Mouse (Mus musculus): ENCODE measurements around the gene Rflnb. TPM values are rescaled to one million over a fixed set of nuclear protein-coding genes. Genes with fewer than 3 reads are reported as not detected.

The Rflnb gene
- total and polyA plus RNA-seq, 2 experiments from 2014 or later, result 16.4 to 24.1 TPM

GRCm38 (mm10) chr11:75976748-75977147 lies 50.8 kb downstream of the Rflnb start:
- peak overlapping the region; percentile 20; the same call in 1 of the 2 replicates for H3K27ac ChIP-seq (ENCODE audit: low read depth)
- 54% methylated on average over 8 of the region's 8 CpGs for WGBS
- no peak overlapping the region for H3K4me2 ChIP-seq (ENCODE audit: low read depth, low read length)
- ATAC-seq (ENCODE audit: insufficient read depth, low read depth), result no peak
- no peaks in the 10 kb centered on the region for H3K27me3 ChIP-seq (ENCODE audit: control insufficient read depth, insufficient read depth, low read length)
- no peak overlapping the region for H3K4me3 ChIP-seq (ENCODE audit: low read depth, low read length)
- no peaks in the 10 kb centered on the region for H3K4me1 ChIP-seq (ENCODE audit: control insufficient read depth, insufficient read depth)
- DNase-seq (ENCODE audit: low spot score), result no peak
- H3K9ac ChIP-seq (replicated peaks; ENCODE audit: low read depth, low read length), result no peak overlapping the region
- TF ChIP-seq EP300 (IDR thresholded peaks at IDR 0.05; ENCODE audit: low read depth) (no peak), CTCF (IDR thresholded peaks at IDR 0.05; ENCODE audit: low read depth) (no peak)
- H3K36me3 ChIP-seq (replicated peaks; ENCODE audit: control insufficient read depth, insufficient read depth, low read length), result no peaks in the 10 kb centered on the region
- H3K9me3 ChIP-seq (replicated peaks; ENCODE audit: control insufficient read depth, low read length), result no peaks in the 10 kb centered on the region

- no peak for ATAC-seq (ENCODE audit: insufficient read depth, low read depth)
- 90% methylated on average over 1 of the region's 1 CpGs for WGBS
- Histone ChIP-seq H3K4me1 (ENCODE audit: control insufficient read depth, insufficient read depth) (no peaks in the 10 kb centered on the region), H3K9me3 (replicated peaks; ENCODE audit: control insufficient read depth, low read length) (no peaks in the 10 kb centered on the region), H3K9ac (replicated peaks; ENCODE audit: low read depth, low read length) (no peak overlapping the region), H3K27me3 (ENCODE audit: control insufficient read depth, insufficient read depth, low read length) (peaks cover 2% of the 10 kb centered on the region), H3K4me2 (ENCODE audit: low read depth, low read length) (no peak overlapping the region), H3K27ac (ENCODE audit: low read depth) (no peak overlapping the region), H3K36me3 (replicated peaks; ENCODE audit: control insufficient read depth, insufficient read depth, low read length) (no peaks in the 10 kb centered on the region), H3K4me3 (ENCODE audit: low read depth, low read length) (no peak overlapping the region)
- no peak for DNase-seq (ENCODE audit: low spot score)
- TF ChIP-seq EP300 (IDR thresholded peaks at IDR 0.05; ENCODE audit: low read depth), result no peak
- no peak for TF ChIP-seq CTCF (IDR thresholded peaks at IDR 0.05; ENCODE audit: low read depth)
Measured at GRCm38 (mm10) chr11:75973988-75974387, 53.6 kb downstream of the Rflnb start.

DNA sequence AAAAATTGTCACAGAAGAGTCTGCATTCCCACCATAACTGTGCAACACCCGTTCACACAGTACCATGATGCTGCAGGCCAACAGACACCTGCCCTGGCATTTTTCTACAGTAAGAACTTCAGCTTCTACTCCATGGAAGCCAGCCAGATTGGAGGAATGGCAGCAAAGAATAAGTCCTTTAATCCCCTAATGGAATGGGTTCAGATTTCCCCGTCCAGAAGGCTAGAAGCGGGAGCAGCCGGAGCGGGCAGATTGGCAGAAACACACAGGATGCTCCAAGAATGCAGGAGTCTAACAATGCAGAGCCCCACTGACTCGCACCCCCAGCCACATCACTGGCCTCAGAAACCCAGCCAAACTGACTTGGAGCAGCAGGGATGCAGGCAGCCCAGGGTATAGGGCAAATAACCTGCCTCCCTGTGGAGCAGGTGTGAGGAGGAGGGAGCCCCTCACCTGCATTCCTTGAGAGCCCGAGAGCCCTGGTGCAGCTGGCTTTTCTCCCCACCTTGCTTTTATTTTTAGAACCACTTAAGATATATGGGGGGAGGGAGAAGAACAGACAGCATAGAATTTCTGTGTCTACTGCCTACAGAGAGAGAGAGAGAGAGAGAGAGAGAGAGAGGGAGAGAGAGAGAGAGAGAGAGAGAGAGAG lies 54.5 kb downstream of the Rflnb start:
- Histone ChIP-seq H3K36me3 (replicated peaks; ENCODE audit: control insufficient read depth, insufficient read depth, low read length) (no peaks in the 10 kb centered on the region), H3K4me2 (ENCODE audit: low read depth, low read length) (no peak overlapping the region), H3K9me3 (replicated peaks; ENCODE audit: control insufficient read depth, low read length) (no peaks in the 10 kb centered on the region), H3K27me3 (ENCODE audit: control insufficient read depth, insufficient read depth, low read length) (peaks cover 6% of the 10 kb centered on the region), H3K27ac (ENCODE audit: low read depth) (no peak overlapping the region), H3K4me3 (ENCODE audit: low read depth, low read length) (no peak overlapping the region), H3K4me1 (ENCODE audit: control insufficient read depth, insufficient read depth) (no peaks in the 10 kb centered on the region), H3K9ac (replicated peaks; ENCODE audit: low read depth, low read length) (no peak overlapping the region)
- DNase-seq (ENCODE audit: low spot score) (no peak), ATAC-seq (ENCODE audit: insufficient read depth, low read depth) (no peak)
- TF ChIP-seq EP300 (IDR thresholded peaks at IDR 0.05; ENCODE audit: low read depth), result no peak
- TF ChIP-seq CTCF (IDR thresholded peaks at IDR 0.05; ENCODE audit: low read depth), result no peak
- 13% methylated on average over 7 of the region's 7 CpGs for WGBS

DNA sequence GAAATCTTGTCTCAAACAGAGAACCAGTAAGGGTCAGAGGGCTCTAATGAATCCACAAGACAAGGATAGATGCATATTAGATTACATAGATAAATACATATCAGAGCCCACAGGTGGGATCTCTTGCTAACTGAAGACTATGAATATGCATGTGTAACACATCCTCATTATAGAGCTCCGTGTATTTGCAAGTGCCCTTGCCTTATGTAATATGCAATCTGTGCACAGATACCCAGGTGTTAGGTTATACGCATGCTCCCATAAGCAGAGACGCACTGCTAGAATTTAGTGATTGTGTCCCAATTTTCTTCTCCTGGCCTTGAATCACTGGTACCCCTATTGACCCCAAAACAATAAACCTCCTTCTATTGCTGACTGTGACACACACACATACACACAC lies 55.4 kb downstream of the Rflnb start:
- no peak overlapping the region for H3K4me2 ChIP-seq (ENCODE audit: low read depth, low read length)
- DNase-seq (ENCODE audit: low spot score) (no peak), ATAC-seq (ENCODE audit: insufficient read depth, low read depth) (no peak)
- no peaks in the 10 kb centered on the region for H3K36me3 ChIP-seq (replicated peaks; ENCODE audit: control insufficient read depth, insufficient read depth, low read length)
- TF ChIP-seq EP300 (IDR thresholded peaks at IDR 0.05; ENCODE audit: low read depth) (no peak), CTCF (IDR thresholded peaks at IDR 0.05; ENCODE audit: low read depth) (no peak)
- no peak overlapping the region for H3K4me3 ChIP-seq (ENCODE audit: low read depth, low read length)
- H3K4me1 ChIP-seq (ENCODE audit: control insufficient read depth, insufficient read depth), result no peaks in the 10 kb centered on the region
- no peak overlapping the region for H3K27ac ChIP-seq (ENCODE audit: low read depth)
- H3K9me3 ChIP-seq (replicated peaks; ENCODE audit: control insufficient read depth, low read length), result no peaks in the 10 kb centered on the region
- H3K27me3 ChIP-seq (ENCODE audit: control insufficient read depth, insufficient read depth, low read length), result peaks cover 6% of the 10 kb centered on the region
- WGBS, result 89% methylated on average over 3 of the region's 3 CpGs
- H3K9ac ChIP-seq (replicated peaks; ENCODE audit: low read depth, low read length), result no peak overlapping the region

GRCm38 (mm10) chr11:75970629-75971028 lies 57.0 kb downstream of the Rflnb start:
- no peak overlapping the region for H3K27ac ChIP-seq (ENCODE audit: low read depth)
- peaks cover 6% of the 10 kb centered on the region for H3K27me3 ChIP-seq (ENCODE audit: control insufficient read depth, insufficient read depth, low read length)
- DNase-seq (ENCODE audit: low spot score), result no peak
- H3K9ac ChIP-seq (replicated peaks; ENCODE audit: low read depth, low read length), result no peak overlapping the region
- 32% methylated on average over 3 of the region's 3 CpGs for WGBS
- H3K4me3 ChIP-seq (ENCODE audit: low read depth, low read length), result no peak overlapping the region
- 0 out of 2 replicates have a peak, but pooled peaks cover 5% of the 10 kb centered on the region for H3K4me1 ChIP-seq (ENCODE audit: control insufficient read depth, insufficient read depth)
- no peaks in the 10 kb centered on the region for H3K36me3 ChIP-seq (replicated peaks; ENCODE audit: control insufficient read depth, insufficient read depth, low read length)
- no peaks in the 10 kb centered on the region for H3K9me3 ChIP-seq (replicated peaks; ENCODE audit: control insufficient read depth, low read length)
- no peak for TF ChIP-seq CTCF (IDR thresholded peaks at IDR 0.05; ENCODE audit: low read depth)
- no peak for TF ChIP-seq EP300 (IDR thresholded peaks at IDR 0.05; ENCODE audit: low read depth)
- H3K4me2 ChIP-seq (ENCODE audit: low read depth, low read length), result no peak overlapping the region
- no peak for ATAC-seq (ENCODE audit: insufficient read depth, low read depth)

Other genes with a start within 250 kb of the Rflnb start
- 0.62 TPM in 1 of 2 replicates, not detected in the other for gene Doc2b, start 231.7 kb downstream of the Rflnb start, total RNA-seq (2014; rRNA removed; ENCODE audit: low replicate concordance)
- gene Doc2b, start 231.7 kb downstream of the Rflnb start, polyA plus RNA-seq (2015; fragmentation: Nextera tagmentation; extraction: Ambion mirVana), result 0.03 and 0.04 TPM in 2 replicates
- gene Rph3al, start 89.4 kb downstream of the Rflnb start, total RNA-seq (2014; rRNA removed; ENCODE audit: low replicate concordance), result 15.6 and 28.7 TPM in 2 replicates
- gene Rph3al, start 89.4 kb downstream of the Rflnb start, polyA plus RNA-seq (2015; fragmentation: Nextera tagmentation; extraction: Ambion mirVana), result 15.0 and 15.5 TPM in 2 replicates
- gene 1700016K19Rik, start 27.9 kb downstream of the Rflnb start, total RNA-seq (2014; rRNA removed; ENCODE audit: low replicate concordance), result not detected in 2 replicates
- 0.47 TPM in 1 of 2 replicates, not detected in the other for gene 1700016K19Rik, start 27.9 kb downstream of the Rflnb start, polyA plus RNA-seq (2015; fragmentation: Nextera tagmentation; extraction: Ambion mirVana)
- 22.8 and 40.6 TPM in 2 replicates for gene Vps53, start 151.9 kb upstream of the Rflnb start, total RNA-seq (2014; rRNA removed; ENCODE audit: low replicate concordance)
- 24.1 and 25.2 TPM in 2 replicates for gene Vps53, start 151.9 kb upstream of the Rflnb start, polyA plus RNA-seq (2015; fragmentation: Nextera tagmentation; extraction: Ambion mirVana)
- gene Fam57a, start 151.9 kb upstream of the Rflnb start, total RNA-seq (2014; rRNA removed; ENCODE audit: low replicate concordance), result 13.8 and 14.8 TPM in 2 replicates
- gene Fam57a, start 151.9 kb upstream of the Rflnb start, polyA plus RNA-seq (2015; fragmentation: Nextera tagmentation; extraction: Ambion mirVana), result 10.5 TPM in 2 replicates
- not detected in 2 replicates for gene Dbil5, start 189.8 kb upstream of the Rflnb start, total RNA-seq (2014; rRNA removed; ENCODE audit: low replicate concordance)
- 1.2 and 1.6 TPM in 2 replicates for gene Dbil5, start 189.8 kb upstream of the Rflnb start, polyA plus RNA-seq (2015; fragmentation: Nextera tagmentation; extraction: Ambion mirVana)
- gene Gemin4, start 189.9 kb upstream of the Rflnb start, total RNA-seq (2014; rRNA removed; ENCODE audit: low replicate concordance), result 5.3 and 10.2 TPM in 2 replicates
- gene Gemin4, start 189.9 kb upstream of the Rflnb start, polyA plus RNA-seq (2015; fragmentation: Nextera tagmentation; extraction: Ambion mirVana), result 9.5 and 9.9 TPM in 2 replicates
- 21.3 and 39.5 TPM in 2 replicates for gene Mrm3, start 215.9 kb upstream of the Rflnb start, total RNA-seq (2014; rRNA removed; ENCODE audit: low replicate concordance)
- gene Mrm3, start 215.9 kb upstream of the Rflnb start, polyA plus RNA-seq (2015; fragmentation: Nextera tagmentation; extraction: Ambion mirVana), result 27.6 and 31.8 TPM in 2 replicates
- gene Glod4, start 215.9 kb upstream of the Rflnb start, total RNA-seq (2014; rRNA removed; ENCODE audit: low replicate concordance), result 30.6 and 44.8 TPM in 2 replicates
- 102 and 104 TPM in 2 replicates for gene Glod4, start 215.9 kb upstream of the Rflnb start, polyA plus RNA-seq (2015; fragmentation: Nextera tagmentation; extraction: Ambion mirVana)